Mouse (Mus musculus) thymus, postnatal 25 days (tissue): ENCODE data around the gene Sgms1.

Source experiments
- DNase-seq: peaks from one replicate; pipeline ENCODE4 v3.0.0; 2022

Sgms1 gene

DNA sequence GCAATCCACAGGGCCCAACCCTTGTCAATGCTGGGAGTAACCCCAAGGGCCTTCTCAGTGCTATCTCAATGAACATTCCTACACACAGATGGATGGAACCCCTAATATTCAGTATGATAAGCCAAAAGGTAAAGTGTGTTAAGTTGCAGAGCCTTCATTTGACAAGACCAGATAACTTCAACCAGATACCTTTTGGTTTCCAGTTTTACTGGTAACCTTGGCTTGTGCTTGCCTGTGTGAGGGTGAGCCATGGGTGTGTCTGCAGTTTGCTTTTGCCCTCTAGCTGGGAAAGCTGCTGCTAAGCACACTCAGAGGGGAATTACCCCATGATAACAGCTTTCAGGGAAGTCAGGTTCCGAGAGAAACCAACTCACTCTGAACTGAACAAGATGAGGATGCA lies 125.8 kb downstream of the Sgms1 start:
- DNase-seq, result no peak

- no peak for DNase-seq
Measured at GRCm38 (mm10) chr19:32262805-32263572, 126.5 kb downstream of the Sgms1 start.

DNA sequence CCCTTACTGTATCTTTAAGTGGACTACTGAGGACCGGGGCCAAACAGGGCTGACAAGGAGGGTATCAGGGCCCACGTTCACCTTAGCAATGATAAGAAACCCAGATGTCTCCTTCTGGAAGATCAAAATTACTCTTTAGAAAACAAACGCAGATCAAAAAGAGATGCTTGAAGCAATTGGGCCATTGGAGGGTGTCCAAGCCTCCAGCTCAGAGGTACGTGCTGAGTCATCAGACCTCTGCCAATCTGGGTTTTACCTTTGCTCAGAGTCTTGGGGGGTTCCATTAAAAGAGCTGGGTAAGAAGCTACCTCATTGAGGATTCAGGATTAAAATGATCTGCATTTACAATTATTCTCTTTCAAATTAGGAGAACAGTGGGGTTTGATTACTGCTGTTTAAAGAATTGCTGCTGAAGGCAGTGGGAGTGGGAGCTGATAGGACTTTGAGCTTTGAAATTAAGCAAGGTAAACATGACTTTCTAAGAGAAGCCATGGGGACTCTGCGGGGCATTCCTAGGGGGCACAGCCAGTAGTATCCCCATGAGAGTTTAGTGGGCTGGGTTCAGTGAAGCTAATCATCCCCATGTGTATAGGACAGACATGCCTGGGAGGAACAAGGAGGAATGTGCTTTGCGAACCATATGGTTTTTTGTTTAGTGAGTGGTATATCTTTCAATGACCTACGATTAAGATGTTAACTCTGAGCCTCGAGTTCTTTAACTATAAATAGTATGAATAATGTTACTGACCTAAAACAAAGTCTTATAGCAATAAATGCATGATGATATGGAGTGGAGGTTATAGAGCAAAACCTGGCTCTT lies 128.4 kb downstream of the Sgms1 start:
- DNase-seq, result no peak

DNA sequence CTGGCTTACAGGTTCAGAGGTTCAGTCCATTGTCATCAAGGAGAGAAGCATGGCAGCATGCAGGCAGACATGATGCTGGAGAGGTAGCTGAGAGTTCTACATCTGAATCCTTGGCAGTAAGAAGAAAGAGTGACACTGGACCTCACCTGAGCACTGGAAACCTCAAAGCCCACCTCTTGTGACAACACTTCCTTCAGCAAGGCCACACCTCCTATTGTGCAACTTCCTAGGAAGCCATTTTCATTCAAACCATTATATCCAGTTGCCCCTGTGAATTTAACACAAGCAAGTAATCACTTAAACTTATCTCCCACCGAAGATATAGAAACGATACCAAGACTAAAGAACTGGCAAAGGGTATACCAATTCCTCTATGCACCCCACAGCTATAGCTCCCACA lies 129.7 kb downstream of the Sgms1 start:
- no peak for DNase-seq

GRCm38 (mm10) chr19:32259048-32259447 lies 130.5 kb downstream of the Sgms1 start:
- no peak for DNase-seq

- DNase-seq, result peak; percentile 25
Measured at GRCm38 (mm10) chr19:32258146-32258545, 131.4 kb downstream of the Sgms1 start.

DNA sequence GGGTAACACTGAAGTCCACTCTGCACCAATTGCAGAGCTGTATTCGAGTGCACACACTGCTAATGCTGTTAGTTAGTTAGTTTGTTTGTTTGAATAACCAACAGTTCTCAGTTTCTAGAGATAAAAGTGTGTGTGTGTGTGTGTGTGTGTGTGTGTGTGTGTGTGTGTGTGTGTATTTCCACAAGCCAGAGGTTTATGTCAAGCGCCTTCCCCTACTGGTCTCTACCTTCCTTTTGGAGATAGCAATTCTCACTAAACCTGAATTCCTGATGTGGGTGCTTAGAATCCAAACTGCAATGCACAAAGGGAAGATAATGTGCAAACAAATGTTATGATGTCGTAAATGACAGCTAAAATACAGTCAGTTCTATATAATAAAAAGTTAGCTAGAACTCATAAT lies 131.9 kb downstream of the Sgms1 start:
- no peak for DNase-seq

DNA sequence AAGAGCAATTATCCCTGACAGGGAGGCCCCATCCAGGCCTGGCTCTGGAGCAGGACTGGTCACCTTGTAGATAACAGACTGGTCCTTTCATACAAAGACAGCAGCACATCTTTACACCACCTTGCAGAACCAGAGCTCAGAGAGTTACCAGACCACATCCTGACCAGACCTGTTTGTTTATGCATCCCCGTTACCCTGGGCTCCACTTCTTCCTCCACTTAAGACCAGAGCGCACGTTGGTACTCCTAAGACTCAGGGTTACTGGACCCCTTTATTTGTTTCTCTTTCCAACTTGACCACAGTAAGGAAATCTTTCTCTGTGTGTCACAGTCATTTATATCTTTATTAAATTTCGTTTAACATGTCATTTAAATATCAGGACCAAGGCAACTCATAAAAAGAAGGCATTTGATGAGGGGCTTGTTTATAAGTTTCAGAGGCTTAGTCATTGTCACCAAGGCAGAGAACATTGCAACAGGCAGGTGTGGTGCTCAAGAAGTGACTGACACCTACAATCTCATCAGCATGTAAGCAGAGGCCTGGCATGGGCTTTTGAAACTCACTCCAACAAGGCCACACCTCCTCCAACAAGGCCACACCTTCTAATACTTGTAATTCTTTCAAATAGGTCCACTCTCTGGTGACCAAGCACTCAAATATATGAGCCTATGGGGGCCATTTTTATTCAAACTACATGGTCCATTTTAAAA lies 132.7 kb downstream of the Sgms1 start:
- DNase-seq, result no peak

GRCm38 (mm10) chr19:32255429-32256185 lies 133.9 kb downstream of the Sgms1 start:
- no peak for DNase-seq

- DNase-seq, result no peak
Measured at GRCm38 (mm10) chr19:32254739-32255344, 134.7 kb downstream of the Sgms1 start.

DNA sequence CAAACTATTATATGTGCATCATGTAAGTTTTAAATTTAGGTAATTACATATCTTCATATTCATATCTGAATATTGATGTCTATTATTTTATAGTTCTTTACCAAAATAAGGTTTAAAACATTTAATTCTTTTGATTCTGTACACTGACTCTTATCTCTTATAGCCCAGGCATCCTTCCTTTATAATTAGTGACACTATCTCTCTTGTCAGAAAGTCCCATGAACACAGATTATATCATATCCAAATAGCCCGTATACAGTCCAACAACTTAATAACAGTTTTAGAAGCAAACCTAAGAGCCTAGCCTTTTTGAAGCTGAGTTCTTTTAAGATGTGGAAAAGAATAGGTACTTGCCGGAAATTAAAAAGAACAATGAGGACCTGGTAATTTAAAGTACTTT lies 135.3 kb downstream of the Sgms1 start:
- no peak for DNase-seq

GRCm38 (mm10) chr19:32252987-32253386 lies 136.5 kb downstream of the Sgms1 start:
- no peak for DNase-seq

GRCm38 (mm10) chr19:32252451-32252850 lies 137.1 kb downstream of the Sgms1 start:
- DNase-seq, result no peak

- DNase-seq, result no peak
Measured at GRCm38 (mm10) chr19:32249181-32250130, 140.1 kb downstream of the Sgms1 start.

DNA sequence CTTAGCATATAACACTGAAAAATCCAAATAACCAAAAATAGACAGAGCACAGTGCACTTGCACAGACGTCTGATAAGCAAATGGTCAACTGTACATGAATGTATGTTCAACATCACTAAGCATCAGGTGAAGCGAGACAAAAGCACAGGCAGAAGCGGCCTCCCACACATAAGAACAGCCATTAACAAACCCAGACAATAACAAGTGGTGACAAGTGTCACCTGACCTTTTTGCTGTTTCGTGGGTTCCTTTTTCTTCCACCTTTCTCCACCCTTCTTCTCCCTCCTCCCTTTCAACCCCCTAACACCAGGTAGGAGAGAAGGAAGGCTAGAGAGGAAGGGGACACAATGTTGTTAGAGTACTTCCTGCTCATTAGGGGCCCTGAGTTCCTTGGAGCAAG lies 144.6 kb downstream of the Sgms1 start:
- DNase-seq, result no peak

DNA sequence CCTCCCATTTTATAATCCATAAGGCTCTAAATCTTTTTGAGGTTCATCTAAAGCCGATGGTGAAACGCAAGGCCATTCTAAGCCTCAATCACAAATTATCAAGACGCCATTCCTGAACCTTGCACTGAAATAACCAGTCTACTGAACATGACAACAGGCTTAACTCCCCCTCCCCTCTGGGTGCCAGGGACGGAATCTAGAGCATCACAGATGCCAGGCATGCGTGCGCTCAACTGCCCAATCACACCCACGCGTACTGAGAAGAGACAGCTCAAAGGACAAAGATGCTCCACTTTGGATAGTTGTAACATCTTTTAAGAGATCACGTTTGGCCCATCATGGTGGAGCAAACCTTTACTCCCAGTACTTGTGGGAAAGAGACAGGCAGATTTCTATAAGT lies 146.3 kb downstream of the Sgms1 start:
- no peak for DNase-seq

DNA sequence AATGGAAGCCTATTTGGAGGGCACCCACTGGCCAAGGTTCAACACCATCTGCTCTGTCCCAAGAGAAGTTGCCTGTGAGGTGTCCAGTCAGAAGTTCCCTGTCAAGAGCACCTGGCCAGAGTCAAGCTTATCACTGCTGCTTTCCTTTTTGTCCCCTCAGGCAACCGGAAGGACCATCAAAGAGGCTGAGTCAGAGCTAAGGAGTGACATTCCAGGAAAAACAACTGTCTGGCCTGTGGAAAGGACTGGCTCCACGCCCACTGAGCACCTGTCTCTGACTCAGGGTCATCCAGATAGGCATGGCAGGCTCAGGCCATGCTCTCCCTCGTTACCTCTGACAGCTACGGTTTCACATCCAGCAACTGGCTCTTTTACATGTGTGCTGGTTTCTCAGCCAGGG lies 147.4 kb downstream of the Sgms1 start:
- no peak for DNase-seq

DNA sequence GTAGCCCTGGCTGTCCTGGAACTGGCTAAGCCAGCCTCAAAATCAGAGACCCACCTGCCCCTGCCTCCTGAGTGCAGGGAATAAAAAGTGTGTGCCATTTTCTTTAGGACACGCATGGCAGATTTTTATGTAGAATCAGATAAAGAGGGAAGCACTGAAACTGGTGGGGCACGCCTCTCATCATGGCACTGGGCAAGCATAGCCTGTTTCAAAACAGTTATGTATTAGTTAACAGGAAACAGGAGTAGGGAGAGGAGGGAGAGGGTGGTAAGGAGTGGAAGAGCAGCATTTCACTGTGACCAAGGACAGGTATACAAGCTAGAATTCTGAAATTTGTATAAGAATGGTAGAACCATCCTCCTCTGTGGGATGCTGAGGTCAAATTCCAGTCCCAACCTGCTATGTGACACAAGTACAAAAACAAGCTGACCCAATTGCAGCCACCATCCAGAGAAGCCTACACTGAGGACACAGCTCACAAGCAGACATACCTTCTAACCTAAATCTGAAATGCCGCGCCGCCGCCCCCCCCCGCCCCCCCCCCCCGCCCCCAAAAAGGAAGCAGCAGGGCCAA lies 149.0 kb downstream of the Sgms1 start:
- no peak for DNase-seq

- DNase-seq, result no peak
Measured at GRCm38 (mm10) chr19:32239925-32240324, 149.6 kb downstream of the Sgms1 start.

GRCm38 (mm10) chr19:32239459-32239792 lies 150.1 kb downstream of the Sgms1 start:
- no peak for DNase-seq
